Mouse (Mus musculus): ENCODE results near the gene Edem3.

Edem3 gene

GRCm38 (mm10) chr1:151864326-151864725 is 109.2 kb downstream of the Edem3 start:
- DNase-seq (ENCODE audit: low spot score): no peak
